Mouse (Mus musculus): Measurements from ENCODE around the gene Olfr1281.
"Not testable (repeated sequence)": the region's sequence is repeated elsewhere in the genome, so short reads cannot be mapped to it uniquely, and the experiment has no call there.

Olfr1281 gene

DNA sequence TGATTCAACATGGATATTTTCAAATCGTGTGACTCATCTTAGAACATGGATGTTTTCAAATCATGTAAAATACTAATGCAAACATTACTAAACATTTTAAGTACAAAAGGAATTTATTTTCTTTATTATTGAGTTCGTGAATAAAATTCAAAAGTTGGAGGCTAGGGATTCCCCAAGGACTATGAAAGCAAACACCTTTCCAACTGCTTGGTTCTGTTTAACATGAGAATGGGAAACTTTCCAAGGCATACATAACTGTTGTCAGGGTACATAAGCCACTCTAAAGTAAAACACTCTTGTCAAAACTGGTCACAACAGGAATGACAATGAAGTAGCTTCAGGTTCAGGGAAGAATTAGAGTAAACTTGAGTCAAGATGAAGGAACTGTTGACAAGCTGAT, at the start of gene Olfr1281:
Olfr1281 (plus strand) TSS at position 301 of the 400 bp plus-strand sequence.
- no peak for DNase-seq

DNA sequence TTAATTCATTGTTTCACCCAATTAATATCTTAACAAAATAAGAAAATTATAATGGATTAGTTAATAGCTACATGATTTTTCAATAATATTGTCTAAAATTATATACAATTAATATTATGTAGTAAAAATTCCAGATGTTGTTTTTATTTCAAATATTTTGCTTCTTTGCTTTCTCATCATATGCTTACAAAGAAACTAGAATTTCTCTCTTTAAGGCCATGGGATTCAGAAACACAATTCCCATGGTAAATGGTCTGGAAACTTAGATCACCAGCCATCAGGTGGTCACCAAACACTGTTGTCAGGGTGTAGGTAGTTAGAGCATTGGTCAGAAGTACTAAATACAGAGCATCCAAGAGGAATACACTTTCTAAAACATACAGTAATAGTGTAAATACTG, 36.5 kb upstream of the Olfr1281 start, which contains the start of gene Olfr1278:
Olfr1278 (plus strand) TSS at position 301 of the 400 bp plus-strand sequence.
- no peak for DNase-seq

DNA sequence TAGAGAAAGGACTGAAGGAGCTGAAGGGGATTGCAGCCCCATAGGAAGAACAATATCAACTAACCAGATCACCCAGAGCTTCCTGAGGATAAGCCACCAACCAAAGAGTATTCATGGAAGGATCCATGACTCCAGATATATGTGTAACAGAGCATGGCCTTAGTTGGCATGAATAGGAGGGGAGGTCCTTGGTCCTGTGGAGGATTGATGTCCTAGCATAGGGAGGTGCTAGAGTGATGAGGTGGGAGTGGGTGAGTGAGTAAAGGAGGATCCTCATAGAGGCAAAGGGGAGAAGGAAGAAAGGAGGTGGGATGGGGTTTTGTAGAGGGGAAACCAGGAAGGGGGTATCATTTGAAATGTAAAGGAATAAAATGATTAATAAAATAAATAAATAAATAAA, 27.8 kb upstream of the Olfr1281 start:
- DNase-seq, result no peak

- DNase-seq, result no peak
Measured at GRCm38 (mm10) chr2:111300374-111300773, 25.9 kb upstream of the Olfr1281 start, which contains the start of gene Olfr1279. Gene Olfr1279, plus strand, starts transcription at chr2:111300635.

DNA sequence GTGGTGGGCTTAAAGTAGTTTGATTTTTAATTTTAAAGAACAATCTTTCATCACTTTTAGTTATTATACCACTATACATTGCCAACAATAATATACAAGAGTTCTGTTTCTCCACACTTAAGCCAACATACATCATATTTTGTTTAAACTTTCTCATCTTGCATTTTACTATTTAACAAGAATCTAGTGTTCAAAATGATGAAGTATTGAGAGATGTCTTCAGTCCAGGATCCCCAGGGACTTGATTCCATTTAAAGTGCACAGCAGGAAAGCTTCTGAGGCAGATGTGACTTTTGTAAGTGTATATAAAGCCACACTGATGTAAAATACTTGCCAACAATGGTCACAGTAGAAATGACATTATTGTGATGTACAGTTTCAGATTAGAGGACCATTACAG, 12.6 kb upstream of the Olfr1281 start, which contains the start of gene Olfr1280:
Olfr1280 (plus strand) TSS at position 301 of the 400 bp plus-strand sequence.
- DNase-seq, result no peak

- DNase-seq, result not testable (repeated sequence)
Measured at GRCm38 (mm10) chr2:111333721-111334120, 7.4 kb downstream of the Olfr1281 start.

- no peak for DNase-seq
Measured at GRCm38 (mm10) chr2:111335976-111336375, 9.7 kb downstream of the Olfr1281 start, which contains the start of gene Olfr1282. Gene Olfr1282, minus strand, starts transcription at chr2:111336076.

DNA sequence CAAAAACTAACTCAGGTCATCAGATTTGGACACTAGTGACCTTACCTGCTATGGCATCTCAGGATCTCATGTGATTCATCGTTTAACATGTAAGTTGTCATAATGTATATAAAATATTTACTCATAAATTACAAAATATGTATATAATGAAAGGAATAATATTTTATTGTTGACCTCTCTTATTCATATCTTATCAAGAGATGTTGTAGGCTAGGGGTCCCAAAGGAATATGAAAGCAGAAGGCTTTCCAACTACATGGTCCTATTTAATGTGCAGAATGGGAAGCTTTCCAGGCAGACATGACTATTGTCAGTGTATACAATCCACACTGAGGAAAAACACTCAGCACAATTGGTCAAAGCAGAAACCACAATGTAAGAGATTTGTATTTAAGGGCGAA, 40.2 kb downstream of the Olfr1281 start, which contains the start of gene Olfr1283:
Olfr1283 (plus strand) TSS at position 301 of the 400 bp plus-strand sequence.
- no peak for DNase-seq

DNA sequence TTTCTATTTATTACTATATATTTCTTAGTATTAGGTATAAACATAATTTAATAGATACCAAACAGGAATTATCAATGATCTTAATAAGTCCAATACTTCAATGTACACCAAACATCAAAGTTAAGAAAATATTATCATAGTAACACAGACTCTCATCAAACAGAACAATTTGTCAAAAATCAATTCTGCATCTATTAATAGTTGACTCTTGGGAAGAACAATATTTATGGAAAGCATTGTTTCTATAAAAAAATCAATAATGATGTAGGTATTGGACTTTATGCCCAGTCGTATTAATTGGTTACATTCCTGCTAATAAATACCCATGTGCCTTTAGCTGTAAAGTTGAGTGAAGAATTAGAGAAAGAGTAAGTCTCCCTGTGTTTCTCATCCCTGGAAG, 48.9 kb downstream of the Olfr1281 start, which contains the start of gene Olfr1284:
Olfr1284 (plus strand) TSS at position 301 of the 400 bp plus-strand sequence.
- no peak for DNase-seq
